Mouse (Mus musculus) midbrain, embryonic 11.5 days (tissue): ENCODE results near the gene Gm4924. TPM values are rescaled to one million over a fixed set of nuclear protein-coding genes. Genes with fewer than 3 reads are reported as not detected.

Source experiments
- polyA plus RNA-seq: library from polyadenylated mRNA; unstranded; fragments of >200 nt; fragmentation: Nextera tagmentation; extraction: Ambion mirVana; gene quantifications from 2 replicates; pipeline ENCODE4 v1.2.1, GENCODE M21; 2014

Gene Gm4924
- polyA plus RNA-seq, 1 experiment from 2014 or later = 11.0 TPM

Other genes starting within 250 kb of the Gm4924 start
- gene AU041133, start 226.2 kb upstream of the Gm4924 start, polyA plus RNA-seq = 6.3 and 6.6 TPM in 2 replicates
- 18.8 and 20.6 TPM in 2 replicates for gene Zfp938, start 113.0 kb upstream of the Gm4924 start, polyA plus RNA-seq
- gene 4932415D10Rik, start 37.7 kb upstream of the Gm4924 start, polyA plus RNA-seq = not detected in 2 replicates
- not detected in 2 replicates for gene Gm1553, start 138.4 kb downstream of the Gm4924 start, polyA plus RNA-seq